Mouse (Mus musculus): ENCODE measurements at regions not wholly inside any gene's neighbourhood (a gene's known extent, or its start where the extent isn't known, plus 50 kb on each side); places are given as distances from the start of the nearest gene placed in this dataset.

- DNase-seq (ENCODE audit: low spot score in 2 of 2): no peak
These were observed 394.7 kb downstream of the 4933405O20Rik start for GRCm38 (mm10) chr7:50993707-50994106.

- peak in 1 of 2 experiments; percentile 4 for DNase-seq (ENCODE audit: low spot score in 2 of 2)
These were observed 443.1 kb downstream of the 4933405O20Rik start for GRCm38 (mm10) chr7:51041899-51042667.

GRCm38 (mm10) chr7:51051496-51051895 lies 452.5 kb downstream of the 4933405O20Rik start:
- DNase-seq (ENCODE audit: low spot score in 2 of 2): no peak

- DNase-seq (ENCODE audit: low spot score in 2 of 2): no peak
These were observed 442.5 kb upstream of the Ano5 start for GRCm38 (mm10) chr7:51068376-51068775.

GRCm38 (mm10) chr7:51093774-51094173 lies 417.1 kb upstream of the Ano5 start:
- no peak for DNase-seq (ENCODE audit: low spot score in 2 of 2)

- no peak for DNase-seq (ENCODE audit: low spot score in 2 of 2)
These were observed 409.7 kb upstream of the Ano5 start for GRCm38 (mm10) chr7:51101166-51101565.

- DNase-seq (ENCODE audit: low spot score in 2 of 2): no peak
These were observed 370.0 kb upstream of the Ano5 start for GRCm38 (mm10) chr7:51140796-51141195.

- DNase-seq (ENCODE audit: low spot score in 2 of 2): no peak
These were observed 335.6 kb upstream of the Ano5 start for GRCm38 (mm10) chr7:51175211-51175610.

GRCm38 (mm10) chr7:51215487-51216232 lies 295.2 kb upstream of the Ano5 start:
- DNase-seq (ENCODE audit: low spot score in 2 of 2): no peak

GRCm38 (mm10) chr7:51216233-51216605 lies 294.6 kb upstream of the Ano5 start:
- DNase-seq (ENCODE audit: low spot score in 2 of 2): no peak

GRCm38 (mm10) chr7:51221351-51221750 lies 289.5 kb upstream of the Ano5 start:
- DNase-seq (ENCODE audit: low spot score in 2 of 2): peak; percentile 17 to 60

GRCm38 (mm10) chr7:51221806-51222205 lies 289.0 kb upstream of the Ano5 start:
- peak in 1 of 2 experiments; percentile 31 for DNase-seq (ENCODE audit: low spot score in 2 of 2)

GRCm38 (mm10) chr7:51227136-51227535 lies 283.7 kb upstream of the Ano5 start:
- peak in 1 of 2 experiments; percentile 9 for DNase-seq (ENCODE audit: low spot score in 2 of 2)

- DNase-seq (ENCODE audit: low spot score in 2 of 2): no peak
These were observed 276.2 kb upstream of the Ano5 start for GRCm38 (mm10) chr7:51234616-51235015.

GRCm38 (mm10) chr7:51247695-51248094 lies 263.1 kb upstream of the Ano5 start:
- no peak for DNase-seq (ENCODE audit: low spot score in 2 of 2)

- DNase-seq (ENCODE audit: low spot score in 2 of 2): peak in 1 of 2 experiments; percentile 31
These were observed 256.4 kb upstream of the Ano5 start for GRCm38 (mm10) chr7:51254461-51254860.

GRCm38 (mm10) chr7:51259160-51259831 lies 251.5 kb upstream of the Ano5 start:
- no peak for DNase-seq (ENCODE audit: low spot score in 2 of 2)

- no peak for DNase-seq (ENCODE audit: low spot score in 2 of 2)
These were observed 246.7 kb upstream of the Ano5 start for GRCm38 (mm10) chr7:51264166-51264565.

GRCm38 (mm10) chr7:51265896-51266295 lies 244.9 kb upstream of the Ano5 start:
- DNase-seq (ENCODE audit: low spot score in 2 of 2): peak; percentile 11 to 42

- DNase-seq (ENCODE audit: low spot score in 2 of 2): no peak
These were observed 243.9 kb upstream of the Ano5 start for GRCm38 (mm10) chr7:51266879-51267278.

GRCm38 (mm10) chr7:51268743-51269142 lies 242.1 kb upstream of the Ano5 start:
- DNase-seq (ENCODE audit: low spot score in 2 of 2): no peak

- DNase-seq (ENCODE audit: low spot score in 2 of 2): peak; percentile 28 to 64
These were observed 240.2 kb upstream of the Ano5 start for GRCm38 (mm10) chr7:51270531-51271090.
